Mouse (Mus musculus) CD8-positive naive resting alpha-beta T cell, adult 57 days (primary cell): ENCODE results near the gene Ykt6. TPM values are rescaled to one million over a fixed set of nuclear protein-coding genes. Genes with fewer than 3 reads are reported as not detected.

Source experiments
- total RNA-seq: library from RNA; stranded (reverse); gene quantifications from one replicate; pipeline ENCODE4 v1.2.4, GENCODE M21; 2023

Ykt6 gene
- total RNA-seq = 58.0 TPM

GRCm38 (mm10) chr11:5955546-5956276 lies at the start of gene Ykt6:
Gene Ykt6 (plus strand): TSS chr11:5955693.

GRCm38 (mm10) chr11:5949586-5950352 lies 5.7 kb upstream of the Ykt6 start, which contains the start of gene Gck:
Gene Gck (minus strand): TSS chr11:5950081.

Other genes starting within 250 kb of the Ykt6 start
- gene Mrps24, start 240.0 kb upstream of the Ykt6 start, total RNA-seq = 56.9 TPM
- gene Urgcp, start 193.3 kb upstream of the Ykt6 start, total RNA-seq = 29.8 TPM
- 118 TPM for gene Dbnl, start 167.2 kb upstream of the Ykt6 start, total RNA-seq
- not detected for gene Pgam2, start 152.0 kb upstream of the Ykt6 start, total RNA-seq
- gene Polm, start 117.7 kb upstream of the Ykt6 start, total RNA-seq = 38.4 TPM
- 1.3 TPM for gene Aebp1, start 93.7 kb upstream of the Ykt6 start, total RNA-seq
- 60.2 TPM for gene Pold2, start 77.4 kb upstream of the Ykt6 start, total RNA-seq
- not detected for gene Myl7, start 56.9 kb upstream of the Ykt6 start, total RNA-seq
- gene Gck, start 5.6 kb upstream of the Ykt6 start, total RNA-seq = not detected
- gene Camk2b, start 110.7 kb downstream of the Ykt6 start, total RNA-seq = 11.1 TPM
- gene A730071L15Rik, start 244.3 kb downstream of the Ykt6 start, total RNA-seq = 0.43 TPM
- gene Nudcd3, start 244.7 kb downstream of the Ykt6 start, total RNA-seq = 54.0 TPM